Mouse (Mus musculus) olfactory bulb, adult 2 months (tissue): ENCODE measurements around the gene Krtap1-4.
"Not testable (repeated sequence)": the region's sequence is repeated elsewhere in the genome, so short reads cannot be mapped to it uniquely, and the experiment has no call there.

Experiments
- CTCF ChIP-seq: fragments of 200-500 bp; IDR thresholded peaks from 2 replicates; pipeline ENCODE4 v1.5.1; 2012; ENCODE audit warnings: low read depth, mild to moderate bottlenecking, low read length, moderate library complexity; ENCODE audit not compliant: insufficient read depth
- POLR2A ChIP-seq: fragments of 200-500 bp; IDR thresholded peaks from 2 replicates; pipeline ENCODE4 v1.6.1; 2012; ENCODE audit warnings: mild to moderate bottlenecking, low read depth, low read length, moderate library complexity; ENCODE audit not compliant: insufficient read depth

DNA sequence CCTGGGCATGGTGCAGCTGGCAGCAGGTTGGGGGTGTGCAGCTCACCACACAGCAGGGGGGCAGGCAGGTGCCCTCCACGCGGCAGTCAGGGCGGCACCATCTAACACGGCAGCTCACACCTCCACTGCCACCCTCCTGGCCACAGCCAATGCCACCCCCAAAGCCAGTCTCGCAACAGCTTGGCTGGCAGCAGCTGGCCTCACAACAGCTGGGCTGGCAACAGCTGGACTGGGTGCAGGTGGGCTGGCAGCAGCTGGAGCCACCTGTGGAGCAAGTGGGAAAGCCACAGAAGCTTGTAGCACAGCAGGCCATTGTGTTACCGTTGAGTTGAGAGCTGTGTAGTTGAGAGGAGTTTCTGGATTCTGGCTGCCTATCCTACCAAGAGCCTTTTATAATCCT is 14.3 kb upstream of the Krtap1-4 start, which contains the start of gene Krtap9-3:
- TF ChIP-seq CTCF, POLR2A: not testable (repeated sequence)
